Mouse (Mus musculus) myocyte (in vitro differentiated cells): ENCODE measurements around the gene Alyref2. TPM values are rescaled to one million over a fixed set of nuclear protein-coding genes. Genes with fewer than 3 reads are reported as not detected.

Experiments
- H3K27me3 ChIP-seq: one replicate; pipeline ENCODE4 v1.6.1; 2011; ENCODE audit not compliant: control insufficient read depth, insufficient read depth, insufficient read length
- H3K36me3 ChIP-seq: one replicate; pipeline ENCODE4 v1.6.1; 2011; ENCODE audit not compliant: control insufficient read depth, insufficient read depth
- H3K4me2 ChIP-seq: one replicate; pipeline ENCODE4 v1.6.1; 2011; ENCODE audit warnings: low read depth, control low read depth
- H3K4me3 ChIP-seq: one replicate; pipeline ENCODE4 v1.5.1; 2011; ENCODE audit warnings: mild to moderate bottlenecking, control low read depth, moderate library complexity
- H3K79me2 ChIP-seq: one replicate; pipeline ENCODE4 v1.6.1; 2011; ENCODE audit not compliant: control insufficient read depth, insufficient read depth
- H3ac ChIP-seq: one replicate; pipeline ENCODE4 v1.6.1; 2011; ENCODE audit not compliant: control insufficient read depth, insufficient read length
- CEBPB ChIP-seq: IDR thresholded peaks from 2 replicates; pipeline ENCODE4 v1.6.1; 2011; ENCODE audit warnings: mild to moderate bottlenecking, moderate library complexity; ENCODE audit not compliant: poor library complexity, insufficient read depth, severe bottlenecking
- E2F4 ChIP-seq: IDR thresholded peaks from one replicate; pipeline ENCODE4 v1.6.1; 2011; ENCODE audit warnings: mild to moderate bottlenecking, control low read depth, moderate library complexity; ENCODE audit not compliant: insufficient read depth
- MAX ChIP-seq: IDR thresholded peaks from one replicate; pipeline ENCODE4 v1.6.1; 2011; ENCODE audit warnings: low read depth, mild to moderate bottlenecking, control low read depth
- MYOD1 ChIP-seq, 3 experiments: IDR thresholded peaks; one replicate each; pipeline ENCODE4 v1.6.1; 2011; ENCODE audit warnings: control low read depth in 2 of 3, low read depth in 2 of 3, mild to moderate bottlenecking in 2 of 3, moderate library complexity in 1 of 3; ENCODE audit not compliant: insufficient read length in 2 of 3, control insufficient read depth in 1 of 3
- MYOG ChIP-seq, 3 experiments: IDR thresholded peaks; one replicate each; pipeline ENCODE4 v1.6.1; 2011; ENCODE audit warnings: control low read depth in 2 of 3, low read depth in 2 of 3, mild to moderate bottlenecking in 2 of 3; ENCODE audit not compliant: insufficient read length in 2 of 3, control insufficient read depth in 1 of 3, insufficient read depth in 1 of 3
- POLR2A ChIP-seq: IDR thresholded peaks from one replicate; pipeline ENCODE4 v1.6.1; 2011; ENCODE audit warnings: low read depth, mild to moderate bottlenecking, control low read depth, moderate library complexity; ENCODE audit not compliant: insufficient read length
- POLR2AphosphoS2 ChIP-seq: IDR thresholded peaks from one replicate; pipeline ENCODE4 v1.6.1; 2011; ENCODE audit warnings: low read depth, control low read depth; ENCODE audit not compliant: insufficient read length
- REST ChIP-seq: IDR thresholded peaks from one replicate; pipeline ENCODE4 v1.6.1; 2011; ENCODE audit warnings: mild to moderate bottlenecking, control low read depth, moderate library complexity; ENCODE audit not compliant: insufficient read depth, insufficient read length
- SRF ChIP-seq: IDR thresholded peaks from one replicate; pipeline ENCODE4 v1.6.1; 2011; ENCODE audit warnings: low read depth; ENCODE audit not compliant: control insufficient read depth, insufficient read length
- TCF12 ChIP-seq: IDR thresholded peaks from one replicate; pipeline ENCODE4 v1.6.1; 2011; ENCODE audit warnings: mild to moderate bottlenecking, control low read depth; ENCODE audit not compliant: poor library complexity, insufficient read depth, severe bottlenecking
- TCF3 ChIP-seq: IDR thresholded peaks from one replicate; pipeline ENCODE4 v1.6.1; 2011; ENCODE audit warnings: low read depth, control low read depth; ENCODE audit not compliant: insufficient read length
- USF1 ChIP-seq: IDR thresholded peaks from one replicate; pipeline ENCODE4 v1.6.1; 2011; ENCODE audit warnings: low read depth, mild to moderate bottlenecking, control low read depth, moderate library complexity
- polyA plus RNA-seq: library from polyadenylated mRNA; unstranded; fragments of >200 nt; fragmentation: generic; extraction: Trizol; gene quantifications from one replicate; pipeline ENCODE4 v1.2.1, GENCODE M21; 2012; ENCODE audit warnings: missing spikeins

Alyref2 gene
- polyA plus RNA-seq, 1 experiment = 6.6 TPM

DNA sequence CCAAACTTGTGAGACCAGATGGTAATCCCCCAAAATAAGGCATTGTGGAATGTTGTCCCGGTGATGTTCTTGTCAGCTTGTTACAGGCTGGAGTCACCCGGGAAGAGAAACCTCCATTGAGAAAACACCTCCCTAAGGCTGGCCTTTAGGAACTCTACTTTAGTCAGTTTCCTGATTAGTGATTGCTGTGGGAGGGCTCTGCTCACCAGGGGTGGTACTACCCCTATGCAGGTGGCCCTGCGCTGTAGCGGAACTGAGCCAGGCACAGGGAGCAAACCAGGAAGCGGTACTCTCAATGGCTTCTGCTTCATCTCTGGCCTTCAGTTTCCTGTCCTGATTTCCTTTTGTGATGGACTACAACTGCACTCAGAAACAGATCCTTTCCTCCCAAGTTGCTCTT is 3.4 kb upstream of the Alyref2 start:
- H3K27me3 ChIP-seq = no peaks in the 10 kb centered on the region
- no peak overlapping the region for H3K4me2 ChIP-seq
- no peak overlapping the region for H3K4me3 ChIP-seq

GRCm38 (mm10) chr1:171501016-171501610 is 2.2 kb upstream of the Alyref2 start:
- no peak overlapping the region for H3ac ChIP-seq
- H3K79me2 ChIP-seq = peaks cover 3% of the 10 kb centered on the region
- H3K4me2 ChIP-seq = peak overlapping the region; percentile 65
- H3K36me3 ChIP-seq = no peaks in the 10 kb centered on the region
- no peaks in the 10 kb centered on the region for H3K27me3 ChIP-seq
- TF ChIP-seq MYOD1 (IDR thresholded peaks at IDR 0.05; ENCODE audit: control insufficient read depth in 1 of 3, insufficient read length in 2 of 3, low read depth in 2 of 3) (no peak), REST (no peak), MYOG (IDR thresholded peaks at IDR 0.05; ENCODE audit: control insufficient read depth in 1 of 3, insufficient read depth in 1 of 3, insufficient read length in 2 of 3, low read depth in 2 of 3) (no peak), USF1 (no peak), POLR2AphosphoS2 (no peak), SRF (no peak), E2F4 (no peak), MAX (no peak), TCF12 (no peak), TCF3 (no peak)
- no peak overlapping the region for H3K4me3 ChIP-seq

More for the DNA sequence above, 3.4 kb upstream of the Alyref2 start:
- Histone ChIP-seq H3ac (no peak overlapping the region), H3K36me3 (no peaks in the 10 kb centered on the region), H3K79me2 (peaks cover 3% of the 10 kb centered on the region)
- no peak for TF ChIP-seq POLR2AphosphoS2
- no peak for TF ChIP-seq USF1
- no peak for TF ChIP-seq MYOG (IDR thresholded peaks at IDR 0.05; ENCODE audit: control insufficient read depth in 1 of 3, insufficient read depth in 1 of 3, insufficient read length in 2 of 3, low read depth in 2 of 3)
- no peak for TF ChIP-seq REST
- no peak for TF ChIP-seq TCF3
- no peak for TF ChIP-seq MYOD1 (IDR thresholded peaks at IDR 0.05; ENCODE audit: control insufficient read depth in 1 of 3, insufficient read length in 2 of 3, low read depth in 2 of 3)
- no peak for TF ChIP-seq E2F4
- TF ChIP-seq SRF = no peak
- no peak for TF ChIP-seq CEBPB
- TF ChIP-seq TCF12 = no peak
- TF ChIP-seq MAX = no peak
- no peak for TF ChIP-seq POLR2A

DNA sequence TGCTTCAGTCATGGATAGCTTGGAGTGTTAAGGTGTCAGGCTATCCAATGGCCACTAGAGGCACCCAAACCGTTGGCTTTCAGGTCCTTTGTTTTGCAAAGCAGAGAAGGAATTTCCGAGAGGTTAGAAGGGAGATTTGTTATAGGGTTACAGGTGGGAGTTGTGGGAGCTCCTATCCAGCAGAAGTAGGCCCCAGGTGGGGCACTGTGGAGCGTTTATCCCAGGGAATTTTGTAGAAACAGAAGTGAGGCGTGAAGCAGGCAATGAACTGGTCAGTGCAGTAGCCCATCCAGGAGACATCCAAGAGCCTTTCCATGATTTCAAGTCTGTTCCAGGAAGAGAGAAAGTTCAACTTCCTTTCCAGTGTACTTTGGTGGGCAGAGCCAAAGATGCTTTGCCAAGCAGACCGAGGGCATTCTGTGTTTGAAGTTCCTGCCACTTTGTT is 1.6 kb upstream of the Alyref2 start:
- H3ac ChIP-seq = no peak overlapping the region
- peaks cover 3% of the 10 kb centered on the region for H3K79me2 ChIP-seq
- no peak overlapping the region for H3K4me3 ChIP-seq
- no peaks in the 10 kb centered on the region for H3K36me3 ChIP-seq
- H3K27me3 ChIP-seq = no peaks in the 10 kb centered on the region
- peak overlapping the region; percentile 65 for H3K4me2 ChIP-seq
- TF ChIP-seq POLR2A (no peak), MYOG (IDR thresholded peaks at IDR 0.05; ENCODE audit: control insufficient read depth in 1 of 3, insufficient read depth in 1 of 3, insufficient read length in 2 of 3, low read depth in 2 of 3) (no peak), MYOD1 (IDR thresholded peaks at IDR 0.05; ENCODE audit: control insufficient read depth in 1 of 3, insufficient read length in 2 of 3, low read depth in 2 of 3) (no peak), USF1 (no peak), CEBPB (no peak), TCF3 (no peak), TCF12 (no peak), E2F4 (no peak), MAX (no peak), SRF (no peak), POLR2AphosphoS2 (no peak), REST (no peak)

- Histone ChIP-seq H3K36me3 (no peaks in the 10 kb centered on the region), H3K27me3 (no peaks in the 10 kb centered on the region), H3K4me3 (peak overlapping the region; percentile 66), H3K79me2 (peaks cover 3% of the 10 kb centered on the region), H3K4me2 (peak overlapping the region; percentile 77), H3ac (no peak overlapping the region)
- TF ChIP-seq MYOD1 (IDR thresholded peaks at IDR 0.05; ENCODE audit: control insufficient read depth in 1 of 3, insufficient read length in 2 of 3, low read depth in 2 of 3) = no peak
- TF ChIP-seq CEBPB = peak; percentile 46; the same call in 1 of the 2 replicates
Observed at GRCm38 (mm10) chr1:171502388-171503249, 659 bp upstream of the Alyref2 start.
